Mouse (Mus musculus): ENCODE measurements around the gene Zbtb20.

DNA sequence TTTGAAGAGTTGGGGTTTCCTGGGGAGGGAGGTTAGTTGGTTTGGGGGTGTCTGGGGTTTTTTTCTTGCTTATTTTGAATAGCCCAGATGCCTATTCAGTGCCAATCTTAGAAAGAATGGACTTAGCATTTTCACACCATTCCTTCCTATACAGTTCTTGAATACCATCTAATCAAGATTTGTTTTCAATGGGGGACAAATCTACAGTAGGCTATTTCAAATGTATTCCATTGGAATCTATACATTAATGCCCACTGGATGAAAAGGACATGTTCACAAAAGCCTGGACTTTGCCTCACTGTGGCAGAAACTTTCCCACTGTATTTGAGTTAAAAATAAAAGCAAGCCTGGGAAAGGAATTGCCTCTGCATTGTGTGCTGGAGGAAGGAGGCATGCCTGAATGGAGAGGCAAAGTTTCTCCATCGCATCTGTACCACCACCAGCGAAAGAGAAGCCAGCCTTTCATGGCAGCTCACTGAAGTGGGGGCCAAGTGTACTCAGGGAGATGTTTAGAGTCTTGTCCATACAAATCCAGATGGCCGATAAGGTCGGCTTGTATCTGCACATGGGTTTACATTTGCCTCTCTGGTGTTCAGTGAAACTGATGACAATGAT, 728.8 kb downstream of the Zbtb20 start:
- TF ChIP-seq CTCF (IDR thresholded peaks at IDR 0.05; ENCODE audit: low read depth, low read length), result no peak
- TF ChIP-seq GATA1 (IDR thresholded peaks at IDR 0.05; ENCODE audit: borderline replicate concordance, low read length), result no peak
- TF ChIP-seq POLR2AphosphoS5 (IDR thresholded peaks at IDR 0.05; ENCODE audit: insufficient replicate concordance, low read depth, low read length), result no peak
- no peak for TF ChIP-seq TAL1 (conservative IDR thresholded peaks at IDR 0.05; ENCODE audit: low read depth, low read length)

Data from G1E (cell line).